Mouse (Mus musculus) liver, embryonic 15.5 days (tissue): ENCODE data around the gene BC016579. TPM values are rescaled to one million over a fixed set of nuclear protein-coding genes. Genes with fewer than 3 reads are reported as not detected.
A peak's percentile ranks its signal among the peaks of the same experiment; 100 is the strongest.

ENCODE experiments used
- ATAC-seq: fragments of 200-750 bp; cut with Nextera tagmentation; 2 replicates; pipeline ENCODE4 v1.8.0; 2017; ENCODE audit warnings: moderate number of reproducible peaks, mild to moderate bottlenecking, moderate library complexity; ENCODE audit not compliant: insufficient read depth
- H3K27ac ChIP-seq: fragments of 300-500 bp; sonication (generic); replicated peaks from 2 replicates; pipeline ENCODE4 v1.5.1; 2015; ENCODE audit warnings: mild to moderate bottlenecking, inconsistent platforms
- H3K27me3 ChIP-seq: fragments of 300-500 bp; sonication (generic); 2 replicates; pipeline ENCODE4 v1.6.1; 2015; ENCODE audit warnings: mild to moderate bottlenecking, inconsistent platforms
- H3K36me3 ChIP-seq: fragments of 300-500 bp; sonication (generic); replicated peaks from 2 replicates; pipeline ENCODE4 v1.6.1; 2015; ENCODE audit warnings: moderate library complexity, mild to moderate bottlenecking, inconsistent platforms
- H3K4me1 ChIP-seq: fragments of 300-500 bp; sonication (generic); replicated peaks from 2 replicates; pipeline ENCODE4 v1.6.1; 2015; ENCODE audit warnings: inconsistent platforms
- H3K4me2 ChIP-seq: fragments of 300-500 bp; sonication (generic); 2 replicates; pipeline ENCODE4 v1.6.1; 2015; ENCODE audit warnings: moderate library complexity, mild to moderate bottlenecking, inconsistent platforms
- H3K4me3 ChIP-seq: fragments of 300-500 bp; sonication (generic); replicated peaks from 2 replicates; pipeline ENCODE4 v1.5.1; 2015; ENCODE audit warnings: mild to moderate bottlenecking, inconsistent platforms
- H3K9ac ChIP-seq: fragments of 300-500 bp; sonication (generic); 2 replicates; pipeline ENCODE4 v1.6.1; 2015; ENCODE audit warnings: moderate library complexity, mild to moderate bottlenecking, inconsistent platforms
- H3K9me3 ChIP-seq: fragments of 300-500 bp; sonication (generic); replicated peaks from 2 replicates; pipeline ENCODE4 v1.6.1; 2016; ENCODE audit warnings: inconsistent platforms
- WGBS: fragments of 180-500 bp; shearing (Covaris S2); methylation state at CpG from one replicate; pipeline ENCODE4 v1.1.7; 2015; ENCODE audit warnings: mixed read lengths; ENCODE audit not compliant: insufficient replicate concordance; 5-methylcytosine and 5-hydroxymethylcytosine counted together
- polyA plus RNA-seq: library from polyadenylated mRNA; unstranded; fragments of >200 nt; fragmentation: Nextera tagmentation; extraction: Ambion mirVana; gene quantifications from 2 replicates; pipeline ENCODE4 v1.2.1, GENCODE M21; 2015

Gene BC016579
- 0.14 and 0.18 TPM in 2 replicates for polyA plus RNA-seq

GRCm38 (mm10) chr16:45653934-45654332, at the start of gene BC016579:
TSS of gene BC016579 (minus strand) at chr16:45654068.
- Histone ChIP-seq H3K4me2 (peak within 1 kb of the TSS; percentile 62), H3K4me3 (peak within 1 kb of the TSS; percentile 41), H3K36me3 (no peaks in the 10 kb centered on the region), H3K9ac (0 out of 2 replicates have a peak within 1 kb of the TSS, but pooled peaks have one; percentile 11), H3K27ac (no peak within 1 kb of the TSS), H3K9me3 (no peaks in the 10 kb centered on the region), H3K27me3 (no peaks in the 10 kb centered on the region), H3K4me1 (peaks cover 16% of the 10 kb centered on the region)
- peak; percentile 56 for ATAC-seq
- 18% methylated on average over 20 of the region's 20 CpGs for WGBS

- Histone ChIP-seq H3K9ac (no peak overlapping the region), H3K27ac (no peak overlapping the region), H3K36me3 (no peaks in the 10 kb centered on the region), H3K27me3 (no peaks in the 10 kb centered on the region), H3K4me2 (no peak overlapping the region), H3K9me3 (no peaks in the 10 kb centered on the region), H3K4me3 (no peak overlapping the region), H3K4me1 (no peaks in the 10 kb centered on the region)
- no peak for ATAC-seq
- 57% methylated on average over 5 of the region's 5 CpGs for WGBS
These were observed 45.4 kb upstream of the BC016579 start for GRCm38 (mm10) chr16:45699301-45699700.

GRCm38 (mm10) chr16:45697996-45698395, 44.1 kb upstream of the BC016579 start:
- Histone ChIP-seq H3K4me3 (no peak overlapping the region), H3K4me2 (no peak overlapping the region)
- 62% methylated on average over 6 of the region's 6 CpGs for WGBS

GRCm38 (mm10) chr16:45695445-45696160, 41.7 kb upstream of the BC016579 start:
- WGBS: 69% methylated on average over 9 of the region's 9 CpGs
- H3K27me3 ChIP-seq: no peaks in the 10 kb centered on the region
- H3K4me2 ChIP-seq: no peak overlapping the region
- H3K27ac ChIP-seq: no peak overlapping the region
- no peak overlapping the region for H3K9ac ChIP-seq
- H3K4me3 ChIP-seq: no peak overlapping the region
- no peak for ATAC-seq
- no peaks in the 10 kb centered on the region for H3K4me1 ChIP-seq
- H3K9me3 ChIP-seq: no peaks in the 10 kb centered on the region
- no peaks in the 10 kb centered on the region for H3K36me3 ChIP-seq

More at GRCm38 (mm10) chr16:45697996-45698395, 44.1 kb upstream of the BC016579 start:
- Histone ChIP-seq H3K27me3 (no peaks in the 10 kb centered on the region), H3K9me3 (no peaks in the 10 kb centered on the region), H3K4me1 (no peaks in the 10 kb centered on the region), H3K9ac (no peak overlapping the region), H3K27ac (no peak overlapping the region), H3K36me3 (no peaks in the 10 kb centered on the region)
- ATAC-seq: no peak

GRCm38 (mm10) chr16:45693558-45693957, 39.7 kb upstream of the BC016579 start, which contains the start of gene Tmprss7:
TSS of gene Tmprss7 (minus strand) at chr16:45693658.
- H3K4me2 ChIP-seq: no peak within 1 kb of the TSS
- H3K9ac ChIP-seq: no peak within 1 kb of the TSS
- WGBS: 41% methylated on average over 10 of the region's 10 CpGs
- no peaks in the 10 kb centered on the region for H3K36me3 ChIP-seq
- H3K4me3 ChIP-seq: no peak within 1 kb of the TSS
- no peaks in the 10 kb centered on the region for H3K4me1 ChIP-seq
- H3K9me3 ChIP-seq: no peaks in the 10 kb centered on the region
- ATAC-seq: no peak
- no peaks in the 10 kb centered on the region for H3K27me3 ChIP-seq
- no peak within 1 kb of the TSS for H3K27ac ChIP-seq

GRCm38 (mm10) chr16:45692851-45693250, 39.0 kb upstream of the BC016579 start:
- Histone ChIP-seq H3K4me1 (no peaks in the 10 kb centered on the region), H3K4me2 (no peak overlapping the region), H3K9ac (no peak overlapping the region), H3K36me3 (no peaks in the 10 kb centered on the region), H3K27me3 (no peaks in the 10 kb centered on the region), H3K4me3 (no peak overlapping the region), H3K9me3 (no peaks in the 10 kb centered on the region), H3K27ac (no peak overlapping the region)
- ATAC-seq: no peak
- WGBS: 55% methylated on average over 3 of the region's 3 CpGs

GRCm38 (mm10) chr16:45690178-45690577, 36.3 kb upstream of the BC016579 start:
- H3K4me2 ChIP-seq: no peak overlapping the region
- WGBS: 46% methylated on average over 4 of the region's 4 CpGs
- no peaks in the 10 kb centered on the region for H3K27me3 ChIP-seq
- no peak overlapping the region for H3K4me3 ChIP-seq
- no peaks in the 10 kb centered on the region for H3K36me3 ChIP-seq
- H3K9ac ChIP-seq: no peak overlapping the region
- no peaks in the 10 kb centered on the region for H3K4me1 ChIP-seq
- no peak overlapping the region for H3K27ac ChIP-seq
- H3K9me3 ChIP-seq: no peaks in the 10 kb centered on the region
- no peak for ATAC-seq

GRCm38 (mm10) chr16:45686833-45687232, 33.0 kb upstream of the BC016579 start:
- ATAC-seq: no peak
- Histone ChIP-seq H3K4me2 (no peak overlapping the region), H3K27ac (no peak overlapping the region), H3K4me3 (no peak overlapping the region), H3K9me3 (no peaks in the 10 kb centered on the region), H3K4me1 (no peaks in the 10 kb centered on the region), H3K36me3 (no peaks in the 10 kb centered on the region), H3K27me3 (no peaks in the 10 kb centered on the region), H3K9ac (no peak overlapping the region)
- WGBS: 58% methylated on average over 3 of the region's 3 CpGs

- Histone ChIP-seq H3K9ac (no peak overlapping the region), H3K27ac (no peak overlapping the region), H3K4me1 (no peaks in the 10 kb centered on the region), H3K27me3 (no peaks in the 10 kb centered on the region), H3K4me2 (no peak overlapping the region), H3K4me3 (no peak overlapping the region), H3K9me3 (no peaks in the 10 kb centered on the region), H3K36me3 (no peaks in the 10 kb centered on the region)
- ATAC-seq: no peak
- 58% methylated on average over 3 of the region's 3 CpGs for WGBS
These were observed 31.4 kb upstream of the BC016579 start for GRCm38 (mm10) chr16:45685295-45685694.

- Histone ChIP-seq H3K27ac (no peak overlapping the region), H3K9me3 (no peaks in the 10 kb centered on the region), H3K4me2 (no peak overlapping the region), H3K27me3 (no peaks in the 10 kb centered on the region), H3K9ac (no peak overlapping the region), H3K4me1 (no peaks in the 10 kb centered on the region), H3K36me3 (no peaks in the 10 kb centered on the region), H3K4me3 (no peak overlapping the region)
- WGBS: 11% methylated on average over 8 of the region's 8 CpGs
- no peak for ATAC-seq
These were observed 30.9 kb upstream of the BC016579 start for GRCm38 (mm10) chr16:45684815-45685214.

GRCm38 (mm10) chr16:45676462-45676861, 22.6 kb upstream of the BC016579 start:
- Histone ChIP-seq H3K27ac (no peak overlapping the region), H3K36me3 (no peaks in the 10 kb centered on the region)
- 4% methylated on average over 1 of the region's 1 CpGs for WGBS

GRCm38 (mm10) chr16:45670005-45670404, 16.1 kb upstream of the BC016579 start:
- WGBS: 51% methylated on average over 4 of the region's 4 CpGs
- Histone ChIP-seq H3K27ac (no peak overlapping the region), H3K4me1 (no peaks in the 10 kb centered on the region), H3K9ac (no peak overlapping the region), H3K4me3 (no peak overlapping the region), H3K27me3 (no peaks in the 10 kb centered on the region), H3K4me2 (no peak overlapping the region), H3K36me3 (no peaks in the 10 kb centered on the region), H3K9me3 (no peaks in the 10 kb centered on the region)
- no peak for ATAC-seq

More at GRCm38 (mm10) chr16:45676462-45676861, 22.6 kb upstream of the BC016579 start:
- Histone ChIP-seq H3K4me1 (no peaks in the 10 kb centered on the region), H3K9me3 (no peaks in the 10 kb centered on the region), H3K4me3 (no peak overlapping the region), H3K27me3 (no peaks in the 10 kb centered on the region), H3K4me2 (no peak overlapping the region), H3K9ac (no peak overlapping the region)
- no peak for ATAC-seq
